Mouse (Mus musculus) cerebellum, postnatal 10 days (tissue): ENCODE results near the gene Clk4.

Experiments
- DNase-seq, 2 experiments: peaks; one replicate each; pipeline ENCODE4 v3.0.0; 2021; ENCODE audit warnings: mixed read lengths in 2 of 2

Clk4 gene

GRCm38 (mm10) chr11:51311846-51312245 is 50.3 kb downstream of the Clk4 start:
- no peak for DNase-seq

- peak; percentile 62 to 63 for DNase-seq
Observed at GRCm38 (mm10) chr11:51315991-51316810, 54.7 kb downstream of the Clk4 start.

GRCm38 (mm10) chr11:51320609-51321008 is 59.1 kb downstream of the Clk4 start:
- no peak for DNase-seq

- peak; percentile 56 to 68 for DNase-seq
Observed at GRCm38 (mm10) chr11:51326908-51327307, 65.4 kb downstream of the Clk4 start.

GRCm38 (mm10) chr11:51328387-51328942 is 66.9 kb downstream of the Clk4 start:
- DNase-seq, result peak; percentile 54 to 67

- no peak for DNase-seq
Observed at GRCm38 (mm10) chr11:51329837-51330714, 68.5 kb downstream of the Clk4 start.
